Mouse (Mus musculus) liver, embryonic 11.5 days (tissue): Measurements from ENCODE around the gene Pom121. TPM values are rescaled to one million over a fixed set of nuclear protein-coding genes. Genes with fewer than 3 reads are reported as not detected.

ENCODE experiments used
- ATAC-seq: fragments of 200-750 bp; cut with Nextera tagmentation; replicated peaks from 2 replicates; pipeline ENCODE4 v1.8.0; 2017; ENCODE audit warnings: moderate number of reproducible peaks, mild to moderate bottlenecking, moderate TSS enrichment, moderate library complexity; ENCODE audit not compliant: low FRiP score
- DNase-seq: peaks from one replicate; pipeline ENCODE4 v3.0.0-alpha.2; 2017; ENCODE audit warnings: low spot score
- H3K27ac ChIP-seq: fragments of 300-500 bp; sonication (generic); 2 replicates; pipeline ENCODE4 v1.5.1; 2014; ENCODE audit warnings: mild to moderate bottlenecking, low read depth, low read length, control low read depth
- H3K27me3 ChIP-seq: fragments of 300-500 bp; sonication (generic); replicated peaks from 2 replicates; pipeline ENCODE4 v1.6.1; 2014; ENCODE audit warnings: low read length, mixed read lengths; ENCODE audit not compliant: control insufficient read depth, insufficient read depth
- H3K36me3 ChIP-seq: fragments of 300-500 bp; sonication (generic); 2 replicates; pipeline ENCODE4 v1.6.1; 2014; ENCODE audit warnings: mild to moderate bottlenecking, low read length, moderate library complexity, mixed read lengths; ENCODE audit not compliant: control insufficient read depth, insufficient read depth
- H3K4me1 ChIP-seq: fragments of 300-500 bp; sonication (generic); replicated peaks from 2 replicates; pipeline ENCODE4 v1.6.1; 2014; ENCODE audit warnings: low read length, mixed read lengths; ENCODE audit not compliant: control insufficient read depth, insufficient read depth
- H3K4me2 ChIP-seq: fragments of 300-500 bp; sonication (generic); 2 replicates; pipeline ENCODE4 v1.6.1; 2014; ENCODE audit warnings: mild to moderate bottlenecking, control low read depth, moderate library complexity
- H3K4me3 ChIP-seq: fragments of 300-500 bp; sonication (generic); 2 replicates; pipeline ENCODE4 v1.5.1; 2014; ENCODE audit warnings: low read depth, low read length, control low read depth
- H3K9ac ChIP-seq: fragments of 300-500 bp; sonication (generic); 2 replicates; pipeline ENCODE4 v1.6.1; 2014; ENCODE audit warnings: low read depth, low read length, control low read depth
- H3K9me3 ChIP-seq: fragments of 300-500 bp; sonication (generic); 2 replicates; pipeline ENCODE4 v1.6.1; 2016; ENCODE audit warnings: low read length, inconsistent platforms, mixed read lengths; ENCODE audit not compliant: control insufficient read depth
- WGBS: fragments of 180-500 bp; shearing (Covaris S2); extraction: QIAGEN DNeasy Blood & Tissue Kit; methylation state at CpG from one replicate; pipeline ENCODE4 v1.1.7; 2014; 5-methylcytosine and 5-hydroxymethylcytosine counted together
- polyA plus RNA-seq: library from polyadenylated mRNA; unstranded; fragments of >200 nt; fragmentation: Nextera tagmentation; extraction: Ambion mirVana; gene quantifications from 2 replicates; pipeline ENCODE4 v1.2.1, GENCODE M21; 2014

Pom121 gene
- polyA plus RNA-seq, 1 experiment from 2014 or later, result 19.7 TPM

DNA sequence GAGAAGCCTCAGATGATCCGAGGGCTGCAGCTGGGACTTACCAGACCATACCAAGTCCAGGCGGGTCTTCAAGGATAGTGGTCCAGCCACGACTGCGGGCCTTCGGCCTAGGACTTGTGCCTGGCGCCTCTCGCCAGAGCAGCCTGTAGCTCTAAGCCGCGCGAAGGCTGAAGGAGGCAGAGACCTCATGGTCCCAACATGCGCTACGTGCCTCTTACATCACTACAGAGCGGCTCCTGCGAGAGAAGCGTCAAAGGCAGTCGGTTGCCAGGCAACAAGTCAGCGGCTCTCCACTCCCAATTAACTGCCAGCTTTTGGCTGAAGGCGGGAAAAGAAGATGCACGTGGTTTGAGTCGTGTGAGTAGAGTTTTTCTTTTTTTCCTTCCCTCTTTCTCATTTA, 10.3 kb upstream of the Pom121 start:
- WGBS, result 42% methylated on average over 20 of the region's 20 CpGs
- Histone ChIP-seq H3K9me3 (no peaks in the 10 kb centered on the region), H3K4me3 (no peak overlapping the region), H3K4me1 (no peaks in the 10 kb centered on the region), H3K4me2 (no peak overlapping the region), H3K27ac (no peak overlapping the region), H3K36me3 (no peaks in the 10 kb centered on the region), H3K27me3 (no peaks in the 10 kb centered on the region), H3K9ac (no peak overlapping the region)
- DNase-seq (no peak), ATAC-seq (no peak)

DNA sequence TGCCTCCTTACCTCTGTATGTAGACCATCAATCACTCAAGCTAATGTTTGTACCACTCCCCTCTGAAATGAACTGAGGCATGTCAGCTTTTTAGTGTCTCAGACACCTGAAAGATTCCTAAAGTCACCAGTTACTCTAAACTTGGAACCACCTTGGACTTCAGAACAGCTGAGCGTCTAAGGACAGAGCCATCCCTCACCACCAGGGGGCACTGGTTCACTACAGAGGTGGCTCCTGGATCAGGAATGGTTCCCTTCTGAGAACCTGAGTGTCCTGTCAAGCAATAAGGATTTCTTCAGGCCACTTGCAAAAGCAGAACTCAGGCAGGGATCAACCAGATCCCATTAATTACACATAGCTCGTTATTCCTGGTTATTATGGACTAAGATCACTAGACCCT, 5.9 kb upstream of the Pom121 start:
- DNase-seq, result peak; percentile 68
- ATAC-seq, result 0 out of 2 replicates have a peak, but pooled peaks have one; percentile 40
- Histone ChIP-seq H3K4me2 (no peak overlapping the region), H3K27ac (no peak overlapping the region), H3K4me3 (no peak overlapping the region), H3K9ac (no peak overlapping the region), H3K4me1 (no peaks in the 10 kb centered on the region), H3K9me3 (no peaks in the 10 kb centered on the region), H3K36me3 (no peaks in the 10 kb centered on the region), H3K27me3 (no peaks in the 10 kb centered on the region)
- 8% methylated on average over 2 of the region's 2 CpGs for whole genome bisulfite sequencing

DNA sequence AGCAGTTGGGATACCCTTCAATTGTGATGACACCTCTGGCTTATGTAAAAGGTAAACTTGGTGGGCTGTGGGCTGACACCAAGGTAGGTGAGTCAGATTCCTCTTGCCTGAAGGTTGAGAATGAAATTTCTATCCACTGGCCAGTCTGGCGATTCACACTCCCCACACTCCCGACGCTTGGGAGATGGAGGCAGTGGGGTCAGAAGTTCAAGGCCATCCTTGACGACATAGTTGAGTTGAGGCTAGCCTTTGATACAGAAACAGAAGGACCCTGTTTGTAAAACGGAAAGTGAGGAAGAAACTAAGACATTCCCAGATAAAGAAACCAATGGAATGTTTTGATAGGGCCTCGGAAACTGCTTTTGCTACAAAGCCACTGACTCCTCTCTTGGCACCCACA, 5.0 kb upstream of the Pom121 start:
- Histone ChIP-seq H3K4me1 (no peaks in the 10 kb centered on the region), H3K27ac (no peak overlapping the region), H3K9me3 (no peaks in the 10 kb centered on the region), H3K27me3 (no peaks in the 10 kb centered on the region), H3K4me3 (no peak overlapping the region), H3K4me2 (no peak overlapping the region), H3K36me3 (no peaks in the 10 kb centered on the region), H3K9ac (no peak overlapping the region)
- ATAC-seq (no peak), DNase-seq (no peak)
- WGBS, result 54% methylated on average over 6 of the region's 6 CpGs

DNA sequence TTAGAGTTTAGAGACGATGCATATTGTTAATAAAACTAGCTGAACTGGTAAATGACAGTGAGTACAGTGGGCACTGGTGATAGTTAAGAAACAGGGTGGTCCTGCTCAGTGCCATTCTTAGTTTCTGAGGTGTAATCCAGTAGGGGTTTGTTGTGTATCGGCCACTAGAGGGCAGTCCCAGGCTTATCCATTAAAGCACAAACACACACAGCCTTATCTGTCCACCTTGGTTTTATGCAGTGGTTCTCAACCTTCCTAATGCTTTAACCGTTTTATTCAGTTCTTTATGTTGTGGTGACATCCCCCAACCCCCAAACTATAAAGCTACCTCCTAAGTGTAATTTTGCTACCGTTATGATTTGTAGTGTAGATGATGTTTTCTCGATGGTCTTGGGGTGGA, 1.5 kb upstream of the Pom121 start:
- no peak overlapping the region for H3K4me2 ChIP-seq
- H3K9me3 ChIP-seq, result no peaks in the 10 kb centered on the region
- DNase-seq, result no peak
- WGBS, result 46% methylated on average over 5 of the region's 5 CpGs
- no peak overlapping the region for H3K27ac ChIP-seq
- peak; percentile 48 for ATAC-seq
- H3K4me1 ChIP-seq, result peaks cover 5% of the 10 kb centered on the region
- H3K9ac ChIP-seq, result no peak overlapping the region
- no peaks in the 10 kb centered on the region for H3K27me3 ChIP-seq
- H3K36me3 ChIP-seq, result peaks cover 10% of the 10 kb centered on the region
- H3K4me3 ChIP-seq, result no peak overlapping the region

DNA sequence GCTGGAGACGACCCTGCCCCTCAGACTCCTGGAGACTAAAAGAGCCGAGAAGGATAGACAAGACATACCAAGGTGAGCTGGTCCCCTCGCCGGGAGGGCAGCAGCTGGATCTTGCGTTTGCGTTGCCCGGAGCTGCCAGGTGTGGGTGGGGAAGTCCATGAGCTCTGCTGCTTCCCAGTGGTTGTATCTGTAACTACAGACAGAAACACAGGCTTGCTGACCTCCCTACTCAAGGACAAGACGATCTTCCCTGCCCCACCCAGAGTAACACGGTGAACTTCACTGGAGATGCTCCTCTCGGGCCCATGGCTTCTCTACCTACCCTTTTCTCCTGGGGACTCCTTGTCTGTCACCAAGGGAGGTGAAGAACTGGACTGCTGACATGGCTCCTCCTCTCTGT, 10.6 kb downstream of the Pom121 start:
- H3K36me3 ChIP-seq, result peaks cover 77% of the 10 kb centered on the region
- no peak overlapping the region for H3K4me2 ChIP-seq
- H3K27ac ChIP-seq, result no peak overlapping the region
- no peaks in the 10 kb centered on the region for H3K27me3 ChIP-seq
- H3K9me3 ChIP-seq, result no peaks in the 10 kb centered on the region
- H3K4me3 ChIP-seq, result no peak overlapping the region
- WGBS, result 83% methylated on average over 10 of the region's 10 CpGs
- DNase-seq, result no peak
- ATAC-seq, result no peak
- H3K4me1 ChIP-seq, result no peaks in the 10 kb centered on the region
- H3K9ac ChIP-seq, result no peak overlapping the region

DNA sequence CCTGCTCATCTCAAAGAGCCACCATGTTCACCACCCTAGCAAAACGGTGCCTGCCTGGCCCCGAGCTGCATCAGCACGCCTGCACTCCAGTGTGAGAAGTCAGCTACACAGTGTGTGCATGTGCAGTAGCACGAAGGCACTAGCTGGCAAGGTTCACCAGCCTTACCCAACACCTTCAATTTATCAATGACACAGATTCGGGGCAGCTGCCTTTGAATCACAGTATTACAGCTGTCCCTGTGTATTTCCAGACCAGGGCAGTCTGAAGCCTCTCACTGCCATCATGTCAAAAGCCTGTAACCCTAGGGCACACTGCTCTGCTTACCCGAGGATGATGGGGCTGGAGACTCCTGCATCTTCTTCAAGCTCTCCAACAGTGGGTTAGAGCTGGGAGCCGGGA, 11.6 kb downstream of the Pom121 start:
- Histone ChIP-seq H3K9ac (no peak overlapping the region), H3K4me3 (no peak overlapping the region), H3K27ac (no peak overlapping the region), H3K36me3 (peaks cover 74% of the 10 kb centered on the region), H3K27me3 (no peaks in the 10 kb centered on the region), H3K4me2 (no peak overlapping the region), H3K4me1 (no peaks in the 10 kb centered on the region), H3K9me3 (no peaks in the 10 kb centered on the region)
- WGBS, result 92% methylated on average over 7 of the region's 7 CpGs
- ATAC-seq, result no peak
- DNase-seq, result no peak

DNA sequence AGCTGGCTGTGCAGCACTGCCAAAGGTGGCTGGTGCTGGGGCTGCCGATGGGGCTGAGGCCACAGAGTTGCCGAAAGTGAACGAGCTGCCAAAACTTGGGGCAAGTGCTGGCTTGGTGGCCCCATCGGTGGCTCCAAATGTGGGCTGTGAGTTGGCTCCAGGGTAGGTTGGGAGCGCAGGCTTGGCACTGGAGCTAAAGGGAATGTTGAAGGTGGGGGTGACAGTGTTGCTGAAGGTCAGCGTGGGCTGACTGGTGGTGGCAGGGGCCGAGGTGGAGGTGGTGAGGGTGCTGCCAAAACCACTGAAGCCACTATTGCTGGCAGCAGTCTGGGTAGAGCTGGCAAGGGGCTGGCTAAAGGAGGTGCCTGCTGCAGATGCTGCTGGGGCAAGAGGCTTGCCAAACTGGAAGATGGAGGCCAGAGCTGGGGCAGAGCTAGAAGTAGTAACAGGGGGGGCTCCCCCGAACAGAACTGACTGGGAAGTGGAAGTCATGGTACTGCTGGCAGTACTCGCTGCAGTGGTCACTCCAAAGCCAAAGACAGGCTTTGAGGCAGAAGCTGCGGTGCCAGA, 12.9 kb downstream of the Pom121 start:
- no peak overlapping the region for H3K4me3 ChIP-seq
- no peaks in the 10 kb centered on the region for H3K4me1 ChIP-seq
- ATAC-seq (no peak), DNase-seq (no peak)
- 94% methylated on average over 10 of the region's 10 CpGs for WGBS
- H3K9me3 ChIP-seq, result no peaks in the 10 kb centered on the region
- H3K4me2 ChIP-seq, result no peak overlapping the region
- no peaks in the 10 kb centered on the region for H3K27me3 ChIP-seq
- H3K27ac ChIP-seq, result no peak overlapping the region
- H3K9ac ChIP-seq, result no peak overlapping the region
- H3K36me3 ChIP-seq, result peaks cover 71% of the 10 kb centered on the region

DNA sequence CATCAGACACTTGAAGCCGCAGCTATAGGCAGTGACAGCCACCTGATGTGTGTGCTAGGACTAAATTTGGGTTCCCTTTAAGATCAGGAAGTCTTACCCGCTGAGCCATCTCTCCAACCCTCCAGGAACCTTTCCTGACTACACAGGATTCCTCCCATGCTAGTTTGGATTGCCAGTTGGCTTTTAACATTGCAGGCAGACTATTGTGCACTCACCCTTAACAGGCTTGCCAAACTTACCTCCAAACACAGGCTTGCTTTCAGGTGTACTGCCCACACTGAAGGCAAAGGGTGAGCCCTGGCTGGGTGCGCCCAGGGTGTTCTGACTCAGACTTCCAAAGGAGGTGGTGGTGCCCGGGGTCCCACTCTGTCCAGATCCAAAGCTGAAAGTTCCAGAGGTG, 13.7 kb downstream of the Pom121 start:
- Histone ChIP-seq H3K36me3 (peaks cover 77% of the 10 kb centered on the region), H3K9ac (no peak overlapping the region), H3K9me3 (no peaks in the 10 kb centered on the region), H3K27ac (no peak overlapping the region), H3K27me3 (no peaks in the 10 kb centered on the region), H3K4me2 (no peak overlapping the region), H3K4me1 (no peaks in the 10 kb centered on the region), H3K4me3 (no peak overlapping the region)
- 96% methylated on average over 4 of the region's 4 CpGs for WGBS
- no peak for DNase-seq
- no peak for ATAC-seq

DNA sequence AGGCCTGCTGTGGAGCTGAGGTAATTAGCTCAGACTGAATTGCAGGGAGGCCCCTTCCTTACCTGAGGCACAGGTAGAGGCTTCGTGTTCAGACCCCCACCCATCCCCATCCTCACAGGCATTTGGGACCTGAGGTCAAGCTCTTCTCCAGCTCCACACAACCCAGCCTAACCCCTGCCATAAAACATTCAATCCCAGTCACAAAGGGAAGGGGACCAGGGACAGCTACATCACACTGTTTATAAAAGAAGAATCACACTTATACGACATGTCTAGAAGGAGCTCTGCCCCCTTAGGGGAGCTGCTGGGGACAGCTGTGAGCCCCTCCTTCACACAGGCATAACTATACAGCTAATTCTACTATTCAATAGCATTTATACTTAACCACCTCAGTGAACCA, 18.0 kb downstream of the Pom121 start:
- Histone ChIP-seq H3K9me3 (no peaks in the 10 kb centered on the region), H3K36me3 (peaks cover 74% of the 10 kb centered on the region), H3K4me1 (no peaks in the 10 kb centered on the region), H3K4me2 (no peak overlapping the region), H3K27me3 (no peaks in the 10 kb centered on the region), H3K9ac (no peak overlapping the region), H3K4me3 (no peak overlapping the region), H3K27ac (no peak overlapping the region)
- 67% methylated on average over 2 of the region's 2 CpGs for WGBS
- ATAC-seq (no peak), DNase-seq (no peak)
